In genomic region chr1:75201236-75201635, GRCm38 (mm10) we compare ENCODE assay signal across 29 mouse cellular contexts. TPM values are rescaled to one million over a fixed set of nuclear protein-coding genes. Genes with fewer than 3 reads are reported as not detected.
DNase-seq lines count a peak whose midpoint lies in the region; ATAC-seq and TF ChIP-seq lines count a peak whose summit lies in the region.
"Had no signal": no experiment of that assay in that cellular context is flagged by ENCODE, and none has a peak within 500 bp of the region (broad histone marks: within the 10 kb centered on the region; RNA-seq: fewer than 3 reads in every experiment).

No protein-coding gene starts in this region.

- no peak overlapping the region for H3K27ac ChIP-seq in intestine, postnatal 0 days (ENCODE audit: low read depth, low read length)
- H3K27ac ChIP-seq in intestine, embryonic 15.5 days: no peak overlapping the region
- no peak overlapping the region for H3K27ac ChIP-seq in kidney, embryonic 15.5 days
- H3K27ac ChIP-seq: embryonic facial prominence, embryonic 12.5 days; embryonic facial prominence, embryonic 15.5 days; forebrain, embryonic 12.5 days; forebrain, embryonic 15.5 days; heart, embryonic 15.5 days; hindbrain, embryonic 10.5 days; hindbrain, embryonic 13.5 days had no signal

- 0 out of 2 replicates have a peak, but pooled peaks have one; percentile 25 for ATAC-seq in intestine, postnatal 0 days
- ATAC-seq in intestine, embryonic 15.5 days: no peak
- ATAC-seq in kidney, embryonic 15.5 days (replicated peaks; ENCODE audit: low FRiP score): no peak
- ATAC-seq: forebrain, embryonic 15.5 days; Patski had no signal

- TF ChIP-seq CTCF in intestine, postnatal 0 days (IDR thresholded peaks at IDR 0.05; ENCODE audit: low read depth): no peak

- peak; percentile 53 to 64 for DNase-seq in kidney, adult 8-10 months
- DNase-seq in kidney, postnatal 10 days: no peak
- peak; percentile 43 to 77 for DNase-seq in kidney, postnatal 36 days
- no peak for DNase-seq in urinary bladder, postnatal 10 days (ENCODE audit: low spot score)
- DNase-seq: adrenal gland, adult 2 months; adrenal gland, postnatal 14 days; B cell, adult 2 months; cerebellum, adult 11 months; cerebellum, adult 2 months; cerebellum, adult 9-11 months; cerebellum, postnatal 25 days; gastrocnemius, postnatal 25 days; heart, adult 18-20 months; heart, postnatal 10 days; heart, postnatal 36 days had no signal

- H3K4me2 ChIP-seq in intestine, postnatal 0 days (replicated peaks; ENCODE audit: low read depth): no peak overlapping the region
- no peak overlapping the region for H3K4me2 ChIP-seq in intestine, embryonic 15.5 days (replicated peaks)
- H3K4me2 ChIP-seq in kidney, embryonic 15.5 days: no peak overlapping the region
- H3K4me2 ChIP-seq: embryonic facial prominence, embryonic 12.5 days; embryonic facial prominence, embryonic 15.5 days; forebrain, embryonic 12.5 days; forebrain, embryonic 15.5 days; heart, embryonic 12.5 days; heart, embryonic 15.5 days; hindbrain, embryonic 13.5 days had no signal

- H3K4me3 ChIP-seq in intestine, postnatal 0 days (ENCODE audit: low read depth, low read length): no peak overlapping the region
- no peak overlapping the region for H3K4me3 ChIP-seq in intestine, embryonic 15.5 days (replicated peaks)
- H3K4me3 ChIP-seq in kidney, embryonic 15.5 days (replicated peaks): no peak overlapping the region
- H3K4me3 ChIP-seq: embryonic facial prominence, embryonic 12.5 days; embryonic facial prominence, embryonic 15.5 days; forebrain, embryonic 12.5 days; forebrain, embryonic 15.5 days; heart, embryonic 12.5 days; heart, embryonic 15.5 days; hindbrain, embryonic 10.5 days; hindbrain, embryonic 13.5 days had no signal

- no peaks in the 10 kb centered on the region for H3K9me3 ChIP-seq in intestine, postnatal 0 days (ENCODE audit: control insufficient read depth)
- H3K9me3 ChIP-seq in intestine, embryonic 15.5 days: no peaks in the 10 kb centered on the region
- H3K9me3 ChIP-seq in kidney, embryonic 15.5 days (replicated peaks): no peaks in the 10 kb centered on the region
- H3K9me3 ChIP-seq: embryonic facial prominence, embryonic 12.5 days; embryonic facial prominence, embryonic 15.5 days; forebrain, embryonic 12.5 days; forebrain, embryonic 15.5 days; G1E; heart, embryonic 12.5 days; heart, embryonic 15.5 days; hindbrain, embryonic 10.5 days; hindbrain, embryonic 13.5 days had no signal

- no peaks in the 10 kb centered on the region for H3K27me3 ChIP-seq in intestine, postnatal 0 days (replicated peaks; ENCODE audit: control insufficient read depth, insufficient read depth, low read length)
- no peaks in the 10 kb centered on the region for H3K27me3 ChIP-seq in intestine, embryonic 15.5 days (replicated peaks)
- no peaks in the 10 kb centered on the region for H3K27me3 ChIP-seq in kidney, embryonic 15.5 days
- H3K27me3 ChIP-seq: CH12.LX; embryonic facial prominence, embryonic 12.5 days; embryonic facial prominence, embryonic 15.5 days; forebrain, embryonic 12.5 days; forebrain, embryonic 15.5 days; heart, embryonic 12.5 days; heart, embryonic 15.5 days; hindbrain, embryonic 13.5 days; Patski had no signal

- H3K4me1 ChIP-seq in intestine, postnatal 0 days (replicated peaks; ENCODE audit: control insufficient read depth, insufficient read depth, low read length): no peaks in the 10 kb centered on the region; the same call in 1 of the 2 replicates
- H3K4me1 ChIP-seq in intestine, embryonic 15.5 days (replicated peaks): no peaks in the 10 kb centered on the region
- H3K4me1 ChIP-seq in kidney, embryonic 15.5 days: no peaks in the 10 kb centered on the region
- H3K4me1 ChIP-seq: embryonic facial prominence, embryonic 12.5 days; embryonic facial prominence, embryonic 15.5 days; forebrain, embryonic 12.5 days; forebrain, embryonic 15.5 days; heart, embryonic 12.5 days; heart, embryonic 15.5 days; hindbrain, embryonic 10.5 days; hindbrain, embryonic 13.5 days had no signal

- H3K9ac ChIP-seq in intestine, postnatal 0 days (ENCODE audit: low read depth, low read length): no peak overlapping the region
- no peak overlapping the region for H3K9ac ChIP-seq in intestine, embryonic 15.5 days
- H3K9ac ChIP-seq in kidney, embryonic 15.5 days: no peak overlapping the region
- H3K9ac ChIP-seq: embryonic facial prominence, embryonic 12.5 days; embryonic facial prominence, embryonic 15.5 days; forebrain, embryonic 12.5 days; forebrain, embryonic 15.5 days; heart, embryonic 12.5 days; heart, embryonic 15.5 days; hindbrain, embryonic 13.5 days had no signal

- WGBS in intestine, postnatal 0 days: 68% methylated on average over 1 of the region's 1 CpGs
- WGBS in intestine, embryonic 15.5 days: 86% methylated on average over 1 of the region's 1 CpGs
- 86% methylated on average over 1 of the region's 1 CpGs for WGBS in kidney, embryonic 15.5 days

- H3K36me3 ChIP-seq in intestine, postnatal 0 days (ENCODE audit: control insufficient read depth, insufficient read depth): peaks cover 37% of the 10 kb centered on the region
- H3K36me3 ChIP-seq in intestine, embryonic 15.5 days: peaks cover 35% of the 10 kb centered on the region
- peaks cover 57% of the 10 kb centered on the region for H3K36me3 ChIP-seq in kidney, embryonic 15.5 days

RNA-seq across cellular contexts. Expression of gene Atg9a, which starts 9.2 kb away (rescaled TPM):
- polyA plus RNA-seq in intestine, postnatal 0 days (2015; fragmentation: Nextera tagmentation; extraction: Ambion mirVana): 23.5 and 25.2 TPM in 2 replicates
- polyA plus RNA-seq in intestine, embryonic 15.5 days (2015; fragmentation: Nextera tagmentation; extraction: Ambion mirVana): 27.6 and 28.3 TPM in 2 replicates
- 29.3 and 33.3 TPM in 2 replicates for polyA plus RNA-seq in kidney, embryonic 15.5 days (2015; fragmentation: Nextera tagmentation; extraction: Ambion mirVana)

RNA-seq across cellular contexts. Expression of gene Ankzf1, which starts 9.3 kb away (rescaled TPM):
- 10.7 and 10.8 TPM in 2 replicates for polyA plus RNA-seq in intestine, postnatal 0 days (2015; fragmentation: Nextera tagmentation; extraction: Ambion mirVana)
- 25.2 TPM in 2 replicates for polyA plus RNA-seq in intestine, embryonic 15.5 days (2015; fragmentation: Nextera tagmentation; extraction: Ambion mirVana)
- polyA plus RNA-seq in kidney, embryonic 15.5 days (2015; fragmentation: Nextera tagmentation; extraction: Ambion mirVana): 24.9 and 26.8 TPM in 2 replicates

RNA-seq across cellular contexts. Expression of gene Glb1l, which starts 9.4 kb away (rescaled TPM):
- polyA plus RNA-seq in intestine, postnatal 0 days (2015; fragmentation: Nextera tagmentation; extraction: Ambion mirVana): 3.6 and 3.7 TPM in 2 replicates
- polyA plus RNA-seq in intestine, embryonic 15.5 days (2015; fragmentation: Nextera tagmentation; extraction: Ambion mirVana): 11.9 and 12.2 TPM in 2 replicates
- polyA plus RNA-seq in kidney, embryonic 15.5 days (2015; fragmentation: Nextera tagmentation; extraction: Ambion mirVana): 44.9 and 45.8 TPM in 2 replicates

RNA-seq across cellular contexts. Expression of gene Stk16, which starts 9.4 kb away (rescaled TPM):
- polyA plus RNA-seq in intestine, postnatal 0 days (2015; fragmentation: Nextera tagmentation; extraction: Ambion mirVana): 50.5 and 54.4 TPM in 2 replicates
- polyA plus RNA-seq in intestine, embryonic 15.5 days (2015; fragmentation: Nextera tagmentation; extraction: Ambion mirVana): 110 and 122 TPM in 2 replicates
- 142 and 148 TPM in 2 replicates for polyA plus RNA-seq in kidney, embryonic 15.5 days (2015; fragmentation: Nextera tagmentation; extraction: Ambion mirVana)

RNA-seq across cellular contexts. Expression of gene Tuba4a, which starts 18.4 kb away (rescaled TPM):
- polyA plus RNA-seq in intestine, postnatal 0 days (2015; fragmentation: Nextera tagmentation; extraction: Ambion mirVana): 113 and 119 TPM in 2 replicates
- 122 and 131 TPM in 2 replicates for polyA plus RNA-seq in intestine, embryonic 15.5 days (2015; fragmentation: Nextera tagmentation; extraction: Ambion mirVana)
- 63.8 and 64.3 TPM in 2 replicates for polyA plus RNA-seq in kidney, embryonic 15.5 days (2015; fragmentation: Nextera tagmentation; extraction: Ambion mirVana)

Comparison
In these comparisons a context has a peak if more than half of its experiments do, and no peak if none do; other contexts are left out.
1. DNase-seq: peak in kidney, adult 8-10 months (2 of 2) and kidney, postnatal 36 days (2 of 2); none in kidney, postnatal 10 days (single experiment) and urinary bladder, postnatal 10 days (single experiment).